Mouse (Mus musculus) hindbrain, postnatal 0 days (tissue): ENCODE results near the gene Hes1. TPM values are rescaled to one million over a fixed set of nuclear protein-coding genes. Genes with fewer than 3 reads are reported as not detected.

ENCODE experiments used
- ATAC-seq: fragments of 200-750 bp; cut with Nextera tagmentation; 2 replicates; pipeline ENCODE4 v1.8.0; 2017; ENCODE audit warnings: mild to moderate bottlenecking, moderate TSS enrichment, moderate library complexity
- DNase-seq: peaks from one replicate; pipeline ENCODE4 v3.0.0-alpha.2; 2015; ENCODE audit warnings: low spot score
- H3K27ac ChIP-seq: fragments of 300-500 bp; sonication (generic); 2 replicates; pipeline ENCODE4 v1.5.1; 2014; ENCODE audit warnings: mild to moderate bottlenecking
- H3K27me3 ChIP-seq: fragments of 300-500 bp; sonication (generic); 2 replicates; pipeline ENCODE4 v1.6.1; 2014; ENCODE audit warnings: low read length, mixed read lengths; ENCODE audit not compliant: insufficient read depth
- H3K36me3 ChIP-seq: fragments of 300-500 bp; sonication (generic); 2 replicates; pipeline ENCODE4 v1.6.1; 2014; ENCODE audit warnings: low read length, mixed read lengths; ENCODE audit not compliant: insufficient read depth
- H3K4me1 ChIP-seq: fragments of 300-500 bp; sonication (generic); 2 replicates; pipeline ENCODE4 v1.6.1; 2014; ENCODE audit warnings: antibody characterized with exemption, low read length, mixed read lengths; ENCODE audit not compliant: insufficient read depth
- H3K4me2 ChIP-seq: fragments of 300-500 bp; sonication (generic); 2 replicates; pipeline ENCODE4 v1.6.1; 2014; ENCODE audit warnings: low read depth, mild to moderate bottlenecking, low read length, moderate library complexity, mixed read lengths
- H3K4me3 ChIP-seq: fragments of 300-500 bp; sonication (generic); 2 replicates; pipeline ENCODE4 v1.5.1; 2014; ENCODE audit warnings: low read length
- H3K9ac ChIP-seq: fragments of 300-500 bp; sonication (generic); replicated peaks from 2 replicates; pipeline ENCODE4 v1.6.1; 2014; ENCODE audit warnings: mild to moderate bottlenecking, low read length, moderate library complexity, mixed read lengths
- H3K9me3 ChIP-seq: fragments of 300-500 bp; sonication (generic); 2 replicates; pipeline ENCODE4 v1.6.1; 2016; ENCODE audit warnings: low read length, mixed read lengths
- CTCF ChIP-seq: IDR thresholded peaks from 2 replicates; pipeline ENCODE4 v1.5.1; 2016; ENCODE audit warnings: antibody characterized with exemption, control low read depth, low read depth
- WGBS: fragments of 180-500 bp; shearing (Covaris S2); extraction: QIAGEN DNeasy Blood & Tissue Kit; methylation state at CpG from one replicate; pipeline ENCODE4 v1.1.7; 2014; 5-methylcytosine and 5-hydroxymethylcytosine counted together
- polyA plus RNA-seq: library from polyadenylated mRNA; unstranded; fragments of >200 nt; fragmentation: Nextera tagmentation; extraction: Ambion mirVana; gene quantifications from 2 replicates; pipeline ENCODE4 v1.2.1, GENCODE M21; 2015
- total RNA-seq: library from RNA; depleted of rRNA; stranded (reverse); fragments of >200 nt; gene quantifications from 2 replicates; pipeline ENCODE4 v1.2.3, GENCODE M21; 2014; rRNA removed

The Hes1 gene
- total RNA-seq (9.2 and 19.8 TPM in 2 replicates), polyA plus RNA-seq (10.6 and 12.5 TPM in 2 replicates)

- peak; percentile 91 for DNase-seq
- under 1% methylated on average over 49 of the region's 57 CpGs for WGBS
- Histone ChIP-seq H3K9ac (peak within 1 kb of the TSS; percentile 70), H3K27ac (peak within 1 kb of the TSS; percentile 81), H3K27me3 (peaks cover 4% of the 10 kb centered on the region), H3K9me3 (no peaks in the 10 kb centered on the region), H3K36me3 (no peaks in the 10 kb centered on the region), H3K4me1 (peaks cover 7% of the 10 kb centered on the region; the same call in 1 of the 2 replicates), H3K4me2 (peak within 1 kb of the TSS; percentile 99), H3K4me3 (peak within 1 kb of the TSS; percentile 64)
- TF ChIP-seq CTCF: no peak
- peak; percentile 85 for ATAC-seq
Observed at GRCm38 (mm10) chr16:30063984-30064453, at the start of gene Hes1. Gene Hes1 (plus strand): TSS chr16:30064384.

- Histone ChIP-seq H3K9ac (no peak overlapping the region), H3K9me3 (no peaks in the 10 kb centered on the region), H3K4me2 (no peak overlapping the region), H3K4me3 (no peak overlapping the region), H3K4me1 (peaks cover 11% of the 10 kb centered on the region; the same call in 1 of the 2 replicates), H3K27ac (no peak overlapping the region), H3K36me3 (no peaks in the 10 kb centered on the region), H3K27me3 (peaks cover 8% of the 10 kb centered on the region; the same call in 1 of the 2 replicates)
- DNase-seq (no peak), ATAC-seq (no peak)
- TF ChIP-seq CTCF: no peak
- 38% methylated on average over 3 of the region's 3 CpGs for WGBS
Observed at GRCm38 (mm10) chr16:30016064-30016463, 48.1 kb upstream of the Hes1 start.

GRCm38 (mm10) chr16:30020124-30020523 is 44.1 kb upstream of the Hes1 start:
- H3K4me2 ChIP-seq: 0 out of 2 replicates have a peak overlapping the region, but pooled peaks have one; percentile 10
- H3K9ac ChIP-seq: no peak overlapping the region

GRCm38 (mm10) chr16:30022352-30022751 is 41.8 kb upstream of the Hes1 start:
- Histone ChIP-seq H3K9me3 (no peaks in the 10 kb centered on the region), H3K4me2 (no peak overlapping the region), H3K9ac (no peak overlapping the region), H3K4me1 (peaks cover 12% of the 10 kb centered on the region; the same call in 1 of the 2 replicates), H3K27ac (no peak overlapping the region), H3K36me3 (no peaks in the 10 kb centered on the region), H3K4me3 (no peak overlapping the region), H3K27me3 (peaks cover 8% of the 10 kb centered on the region; the same call in 1 of the 2 replicates)
- ATAC-seq (no peak), DNase-seq (no peak)
- no peak for TF ChIP-seq CTCF
- WGBS: 47% methylated on average over 6 of the region's 6 CpGs

More at GRCm38 (mm10) chr16:30020124-30020523, 44.1 kb upstream of the Hes1 start:
- DNase-seq: no peak
- H3K4me1 ChIP-seq: peaks cover 12% of the 10 kb centered on the region; the same call in 1 of the 2 replicates
- no peak overlapping the region for H3K4me3 ChIP-seq
- 21% methylated on average over 13 of the region's 13 CpGs for WGBS
- no peak overlapping the region for H3K27ac ChIP-seq
- H3K36me3 ChIP-seq: no peaks in the 10 kb centered on the region
- H3K9me3 ChIP-seq: no peaks in the 10 kb centered on the region
- TF ChIP-seq CTCF: no peak
- peaks cover 8% of the 10 kb centered on the region; the same call in 1 of the 2 replicates for H3K27me3 ChIP-seq
- ATAC-seq: no peak

- Histone ChIP-seq H3K4me2 (no peak overlapping the region), H3K4me1 (peaks cover 12% of the 10 kb centered on the region; the same call in 1 of the 2 replicates), H3K9me3 (no peaks in the 10 kb centered on the region), H3K36me3 (no peaks in the 10 kb centered on the region), H3K27ac (no peak overlapping the region), H3K27me3 (peaks cover 3% of the 10 kb centered on the region; the same call in 1 of the 2 replicates), H3K9ac (no peak overlapping the region), H3K4me3 (no peak overlapping the region)
- DNase-seq: peak; percentile 77
- 39% methylated on average over 16 of the region's 16 CpGs for WGBS
- TF ChIP-seq CTCF: no peak
- peak; percentile 72 for ATAC-seq
Observed at GRCm38 (mm10) chr16:30022890-30023797, 41.0 kb upstream of the Hes1 start.

GRCm38 (mm10) chr16:30024681-30025262 is 39.4 kb upstream of the Hes1 start:
- 79% methylated on average over 9 of the region's 9 CpGs for WGBS
- H3K4me2 ChIP-seq: no peak overlapping the region
- H3K4me3 ChIP-seq: no peak overlapping the region
- no peaks in the 10 kb centered on the region for H3K27me3 ChIP-seq
- no peak overlapping the region for H3K27ac ChIP-seq
- no peak for DNase-seq
- H3K9me3 ChIP-seq: no peaks in the 10 kb centered on the region
- H3K36me3 ChIP-seq: no peaks in the 10 kb centered on the region
- ATAC-seq: no peak
- no peak for TF ChIP-seq CTCF
- peaks cover 10% of the 10 kb centered on the region; the same call in 1 of the 2 replicates for H3K4me1 ChIP-seq
- H3K9ac ChIP-seq: no peak overlapping the region
